Comparison of ENCODE assay signal across 22 mouse cellular contexts in the genomic region with DNA sequence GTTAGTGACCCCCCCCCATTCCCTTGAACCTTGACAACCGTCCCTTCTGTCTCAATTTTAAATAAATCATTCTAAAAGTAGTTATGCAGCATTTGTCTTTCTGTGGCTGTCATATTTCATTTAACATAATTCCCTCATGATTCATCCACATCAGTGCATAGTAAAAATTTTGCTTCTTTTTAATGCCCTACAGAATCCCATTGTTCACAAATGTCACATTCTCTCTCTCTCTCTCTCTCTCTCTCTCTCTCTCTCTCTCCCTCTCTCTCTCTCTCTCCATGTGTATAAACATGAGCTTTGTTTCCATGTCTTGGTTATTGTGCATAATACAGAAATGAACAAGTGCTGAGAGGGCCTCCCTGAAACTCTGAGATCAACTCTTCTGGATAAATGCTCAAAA. TPM values are rescaled to one million over a fixed set of nuclear protein-coding genes. Genes with fewer than 3 reads are reported as not detected.
DNase-seq lines count a peak whose midpoint lies in the region; ATAC-seq and TF ChIP-seq lines count a peak whose summit lies in the region.
"Had no signal": no experiment of that assay in that cellular context is flagged by ENCODE, and none has a peak within 500 bp of the region (broad histone marks: within the 10 kb centered on the region; RNA-seq: fewer than 3 reads in every experiment).

No protein-coding gene starts in this region.

- 75% methylated on average over 1 of the region's 1 CpGs for WGBS in forebrain, embryonic 15.5 days
- 84% methylated on average over 1 of the region's 1 CpGs for WGBS in forebrain, embryonic 13.5 days
- WGBS in forebrain, postnatal 0 days: 60% methylated on average over 1 of the region's 1 CpGs
- 82% methylated on average over 1 of the region's 1 CpGs for WGBS in forebrain, embryonic 14.5 days
- 74% methylated on average over 1 of the region's 1 CpGs for WGBS in midbrain, embryonic 16.5 days

- ATAC-seq in forebrain, embryonic 15.5 days (replicated peaks): no peak
- no peak for ATAC-seq in forebrain, embryonic 13.5 days
- ATAC-seq in forebrain, postnatal 0 days: peak; percentile 3; the same call in 1 of the 2 replicates
- ATAC-seq in forebrain, embryonic 14.5 days: no peak
- ATAC-seq in midbrain, embryonic 16.5 days: no peak
- ATAC-seq: activated CD4-positive, CD25-positive, alpha-beta regulatory T cell, adult 4 months; Patski had no signal

- H3K4me3 ChIP-seq in forebrain, embryonic 15.5 days: no peak overlapping the region
- H3K4me3 ChIP-seq in forebrain, embryonic 13.5 days: no peak overlapping the region
- no peak overlapping the region for H3K4me3 ChIP-seq in forebrain, postnatal 0 days (ENCODE audit: low read depth, low read length)
- no peak overlapping the region for H3K4me3 ChIP-seq in forebrain, embryonic 14.5 days (ENCODE audit: low read depth, low read length)
- no peak overlapping the region for H3K4me3 ChIP-seq in midbrain, embryonic 16.5 days (ENCODE audit: low read depth, low read length)
- H3K4me3 ChIP-seq: embryonic facial prominence, embryonic 13.5 days; embryonic facial prominence, embryonic 15.5 days; erythroblast, embryonic 14.5 days had no signal

- peaks cover 15% of the 10 kb centered on the region for H3K4me1 ChIP-seq in forebrain, embryonic 15.5 days
- no peaks in the 10 kb centered on the region for H3K4me1 ChIP-seq in forebrain, embryonic 13.5 days
- no peaks in the 10 kb centered on the region for H3K4me1 ChIP-seq in forebrain, postnatal 0 days (ENCODE audit: insufficient read depth)
- H3K4me1 ChIP-seq in forebrain, embryonic 14.5 days (ENCODE audit: control insufficient read depth, insufficient read depth, low read length): no peaks in the 10 kb centered on the region
- no peaks in the 10 kb centered on the region for H3K4me1 ChIP-seq in midbrain, embryonic 16.5 days (ENCODE audit: control insufficient read depth, insufficient read depth, low read length)

- no peak for TF ChIP-seq CTCF in forebrain, postnatal 0 days (IDR thresholded peaks at IDR 0.05; ENCODE audit: low read depth)

- no peak overlapping the region for H3K9ac ChIP-seq in forebrain, embryonic 15.5 days (replicated peaks)
- H3K9ac ChIP-seq in forebrain, embryonic 13.5 days: no peak overlapping the region
- H3K9ac ChIP-seq in forebrain, postnatal 0 days: no peak overlapping the region
- no peak overlapping the region for H3K9ac ChIP-seq in forebrain, embryonic 14.5 days (ENCODE audit: low read length)
- H3K9ac ChIP-seq in midbrain, embryonic 16.5 days (ENCODE audit: low read depth, low read length): no peak overlapping the region
- H3K9ac ChIP-seq: embryonic facial prominence, embryonic 13.5 days; embryonic facial prominence, embryonic 15.5 days had no signal

- no peaks in the 10 kb centered on the region for H3K36me3 ChIP-seq in forebrain, embryonic 15.5 days
- H3K36me3 ChIP-seq in forebrain, embryonic 13.5 days (ENCODE audit: poor library complexity, severe bottlenecking): no peaks in the 10 kb centered on the region
- H3K36me3 ChIP-seq in forebrain, postnatal 0 days (ENCODE audit: insufficient read depth): no peaks in the 10 kb centered on the region
- no peaks in the 10 kb centered on the region for H3K36me3 ChIP-seq in forebrain, embryonic 14.5 days (ENCODE audit: control insufficient read depth, insufficient read depth, low read length)
- no peaks in the 10 kb centered on the region for H3K36me3 ChIP-seq in midbrain, embryonic 16.5 days (ENCODE audit: control insufficient read depth, insufficient read depth, low read length)
- H3K36me3 ChIP-seq: embryonic facial prominence, embryonic 13.5 days; embryonic facial prominence, embryonic 15.5 days had no signal

- no peaks in the 10 kb centered on the region for H3K9me3 ChIP-seq in forebrain, embryonic 15.5 days
- no peaks in the 10 kb centered on the region for H3K9me3 ChIP-seq in forebrain, embryonic 13.5 days (replicated peaks)
- H3K9me3 ChIP-seq in forebrain, postnatal 0 days (ENCODE audit: low read length): no peaks in the 10 kb centered on the region
- H3K9me3 ChIP-seq in forebrain, embryonic 14.5 days (replicated peaks; ENCODE audit: control insufficient read depth, low read length): no peaks in the 10 kb centered on the region
- H3K9me3 ChIP-seq in midbrain, embryonic 16.5 days (replicated peaks; ENCODE audit: control insufficient read depth, low read length, poor library complexity, severe bottlenecking): no peaks in the 10 kb centered on the region
- H3K9me3 ChIP-seq: embryonic facial prominence, embryonic 13.5 days; embryonic facial prominence, embryonic 15.5 days had no signal

- H3K4me2 ChIP-seq in forebrain, embryonic 15.5 days (replicated peaks): no peak overlapping the region
- no peak overlapping the region for H3K4me2 ChIP-seq in forebrain, embryonic 13.5 days
- H3K4me2 ChIP-seq in forebrain, postnatal 0 days (ENCODE audit: low read depth): no peak overlapping the region
- H3K4me2 ChIP-seq in forebrain, embryonic 14.5 days (ENCODE audit: low read length): no peak overlapping the region
- H3K4me2 ChIP-seq in midbrain, embryonic 16.5 days (ENCODE audit: low read length): no peak overlapping the region
- H3K4me2 ChIP-seq: embryonic facial prominence, embryonic 13.5 days; embryonic facial prominence, embryonic 15.5 days had no signal

- peak overlapping the region; percentile 64 for H3K27ac ChIP-seq in forebrain, embryonic 15.5 days (replicated peaks)
- H3K27ac ChIP-seq in forebrain, embryonic 13.5 days: no peak overlapping the region
- 0 out of 2 replicates have a peak overlapping the region, but pooled peaks have one; percentile 40 for H3K27ac ChIP-seq in forebrain, postnatal 0 days (ENCODE audit: low read depth, low read length)
- no peak overlapping the region for H3K27ac ChIP-seq in forebrain, embryonic 14.5 days (ENCODE audit: low read depth, low read length)
- no peak overlapping the region for H3K27ac ChIP-seq in midbrain, embryonic 16.5 days (ENCODE audit: low read length)
- H3K27ac ChIP-seq: embryonic facial prominence, embryonic 13.5 days; embryonic facial prominence, embryonic 15.5 days had no signal

- no peak for DNase-seq in forebrain, postnatal 0 days
- DNase-seq in forebrain, embryonic 14.5 days (ENCODE audit: low spot score): no peak
- DNase-seq in 3T3-L1 (ENCODE audit: low read depth, low spot score): peak; percentile 48
- DNase-seq in retina, embryonic 14.5 days (ENCODE audit: low spot score): peak; percentile 55
- DNase-seq in embryo, embryonic 9.5 days (ENCODE audit: extremely low spot score): no peak
- DNase-seq: adrenal gland, adult 8-10 months; adrenal gland, postnatal 14 days; adrenal gland, postnatal 36 days; cerebellum, adult 11-12 months; cerebellum, adult 2 months; cerebellum, adult 9-10 months; cerebellum, postnatal 25 days had no signal

- H3K27me3 ChIP-seq in forebrain, embryonic 15.5 days: no peaks in the 10 kb centered on the region
- H3K27me3 ChIP-seq in forebrain, embryonic 13.5 days: no peaks in the 10 kb centered on the region
- H3K27me3 ChIP-seq in forebrain, postnatal 0 days (ENCODE audit: insufficient read depth, low read length): no peaks in the 10 kb centered on the region
- no peaks in the 10 kb centered on the region for H3K27me3 ChIP-seq in forebrain, embryonic 14.5 days (replicated peaks; ENCODE audit: control insufficient read depth, insufficient read depth, low read length)
- H3K27me3 ChIP-seq in midbrain, embryonic 16.5 days (ENCODE audit: control insufficient read depth, insufficient read depth, low read depth, low read length): no peaks in the 10 kb centered on the region
- H3K27me3 ChIP-seq: embryonic facial prominence, embryonic 13.5 days; Patski had no signal

RNA-seq across cellular contexts. Expression of gene Apob, which starts 18.6 kb away (rescaled TPM):
- 0.05 and 0.06 TPM in 2 replicates for polyA plus RNA-seq in forebrain, embryonic 15.5 days (2015; fragmentation: Nextera tagmentation; extraction: Ambion mirVana)
- 0.09 TPM in 1 of 2 replicates, not detected in the other for polyA plus RNA-seq in forebrain, embryonic 13.5 days (2015; fragmentation: Nextera tagmentation; extraction: Ambion mirVana)
- 0.15 and 0.33 TPM in 2 replicates for total RNA-seq in forebrain, postnatal 0 days (2014; rRNA removed)
- polyA plus RNA-seq in forebrain, postnatal 0 days (2015; fragmentation: Nextera tagmentation; extraction: Ambion mirVana): 0.01 TPM in 1 of 2 replicates, not detected in the other
- polyA plus RNA-seq in forebrain, embryonic 14.5 days (2014; fragmentation: Nextera tagmentation; extraction: Ambion mirVana): 0.05 and 0.20 TPM in 2 replicates
- polyA plus RNA-seq in midbrain, embryonic 16.5 days (2015; fragmentation: Nextera tagmentation; extraction: Ambion mirVana): not detected in 2 replicates
- total RNA-seq: MEL had no signal
- polyA plus RNA-seq: embryonic facial prominence, embryonic 13.5 days; forebrain, embryonic 11.5 days had no signal

Comparison
In these comparisons a context has a peak if more than half of its experiments do, and no peak if none do; other contexts are left out.
1. H3K27ac ChIP-seq: peak in forebrain, embryonic 15.5 days (single experiment) and forebrain, postnatal 0 days (single experiment); none in forebrain, embryonic 13.5 days (single experiment), forebrain, embryonic 14.5 days (single experiment) and midbrain, embryonic 16.5 days (single experiment).
2. DNase-seq: peak in 3T3-L1 (single experiment) and retina, embryonic 14.5 days (single experiment); none in forebrain, postnatal 0 days (single experiment), forebrain, embryonic 14.5 days (single experiment) and embryo, embryonic 9.5 days (single experiment).